Mouse (Mus musculus): ENCODE results near the gene Unc45b.

Gene Unc45b

DNA sequence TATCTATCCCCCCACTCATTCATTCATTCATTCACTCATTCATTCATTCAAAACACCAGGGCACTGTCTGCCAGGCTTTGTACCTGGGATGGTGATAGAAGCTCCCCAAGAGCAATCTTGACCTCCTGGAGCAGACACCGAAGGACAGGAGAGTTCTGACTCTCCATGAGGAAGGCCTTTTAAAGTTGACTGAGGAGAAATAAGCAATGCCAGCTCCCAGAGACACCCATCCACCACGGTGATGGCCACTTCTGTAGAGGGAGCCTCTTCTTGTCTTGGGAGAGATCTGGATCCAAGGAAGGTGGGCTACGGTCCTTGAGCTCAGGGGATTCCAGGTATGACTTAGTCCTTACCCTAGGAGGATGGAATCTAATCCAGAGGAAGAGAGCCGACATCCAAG is at the start of gene Unc45b:
Unc45b (plus strand) TSS at position 301 of the 400 bp plus-strand sequence.
- in situ Hi-C loops (cut with MboI, MseI), result loop anchor here (10.0 kb wide), 3 partner anchors 235 to 285 kb away; partner anchors contain the start of gene Slfn3 (in 1 of the 2)

DNA sequence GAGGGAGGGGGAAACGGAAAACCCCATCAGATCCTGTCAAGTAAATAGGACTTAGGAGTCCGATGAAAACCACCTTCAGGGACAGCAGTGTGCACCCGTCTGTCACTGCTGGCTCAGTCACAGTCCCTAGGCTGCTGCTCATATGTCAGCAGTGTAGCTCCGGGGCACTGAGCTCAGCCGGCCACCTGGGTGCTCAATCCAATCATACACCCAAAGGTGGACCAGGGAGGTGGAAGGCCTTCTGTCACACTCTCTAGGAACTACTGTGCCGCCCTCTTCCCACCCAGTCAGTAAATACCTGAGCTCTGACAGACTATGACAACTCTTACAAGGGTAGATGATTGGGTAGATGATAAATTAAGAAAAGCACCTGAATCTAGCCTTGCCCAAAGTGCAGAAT is 49.6 kb upstream of the Unc45b start:
- in situ Hi-C loops (cut with MboI, MseI), result no loop called here

DNA sequence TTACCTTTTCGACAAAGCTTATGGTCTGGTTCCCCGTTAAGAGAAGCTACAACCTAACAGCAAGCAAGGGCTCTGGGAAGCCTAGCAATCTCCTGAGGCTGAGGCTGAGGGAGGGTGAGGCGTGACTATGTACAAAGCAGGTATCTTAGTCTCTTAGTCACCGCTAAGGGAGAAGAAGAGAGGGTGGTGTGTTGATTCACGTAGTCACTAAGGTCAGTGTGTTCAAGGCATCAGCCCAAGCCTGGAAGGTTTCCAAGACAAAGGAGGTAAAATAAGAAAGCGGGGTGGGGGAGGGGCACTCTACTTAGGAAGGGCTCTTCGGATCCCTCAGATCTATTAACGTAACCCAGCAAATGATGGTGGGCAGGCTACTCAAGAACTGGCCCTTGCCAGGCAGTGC is 48.8 kb upstream of the Unc45b start:
- in situ Hi-C loops (cut with MboI, MseI), result no loop called here

DNA sequence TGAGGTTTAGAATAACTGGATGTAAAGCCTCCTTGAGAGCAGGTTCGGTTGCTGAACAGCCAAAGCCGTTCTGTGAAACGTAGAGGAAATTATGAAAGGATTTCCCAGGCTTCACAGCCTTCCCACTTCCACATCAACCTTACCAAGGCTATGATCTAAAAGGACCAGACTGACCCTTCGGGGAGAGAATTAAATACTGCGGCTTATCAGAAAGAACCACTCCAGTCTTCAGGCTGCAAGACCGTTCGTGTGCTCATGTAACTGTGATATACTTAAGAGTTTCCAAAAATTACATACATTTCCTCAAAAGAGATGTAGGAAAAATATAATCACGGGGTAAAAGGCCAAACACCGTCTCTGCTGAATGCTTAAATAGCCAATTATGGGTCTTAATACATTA is 47.7 kb upstream of the Unc45b start:
- in situ Hi-C loops (cut with MboI, MseI), result no loop called here

- in situ Hi-C loops (cut with MboI, MseI), result no loop called here
These were observed 47.3 kb upstream of the Unc45b start for GRCm38 (mm10) chr11:82863059-82863458.

DNA sequence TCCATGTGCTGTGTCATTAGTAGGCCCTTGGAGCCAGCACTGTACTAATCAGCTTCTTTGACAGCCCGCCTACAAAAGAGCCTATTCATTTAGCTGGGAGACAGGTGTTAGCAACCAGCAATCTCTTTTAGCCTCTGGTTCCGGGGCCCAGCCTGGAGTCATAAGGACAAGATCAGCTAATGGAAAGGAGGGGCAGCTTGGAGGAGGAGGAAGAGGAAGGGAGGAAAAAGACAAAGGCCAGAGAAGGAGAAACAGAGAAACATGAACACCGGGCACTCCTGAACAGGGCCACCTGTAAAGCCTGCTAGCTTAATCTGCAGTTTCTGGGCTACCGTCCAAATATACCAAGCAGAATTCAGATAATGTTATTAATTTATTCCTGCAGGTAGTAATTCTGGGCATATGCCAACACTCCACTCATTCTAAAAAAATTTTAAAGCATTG is 46.8 kb upstream of the Unc45b start:
- in situ Hi-C loops (cut with MboI, MseI), result no loop called here

DNA sequence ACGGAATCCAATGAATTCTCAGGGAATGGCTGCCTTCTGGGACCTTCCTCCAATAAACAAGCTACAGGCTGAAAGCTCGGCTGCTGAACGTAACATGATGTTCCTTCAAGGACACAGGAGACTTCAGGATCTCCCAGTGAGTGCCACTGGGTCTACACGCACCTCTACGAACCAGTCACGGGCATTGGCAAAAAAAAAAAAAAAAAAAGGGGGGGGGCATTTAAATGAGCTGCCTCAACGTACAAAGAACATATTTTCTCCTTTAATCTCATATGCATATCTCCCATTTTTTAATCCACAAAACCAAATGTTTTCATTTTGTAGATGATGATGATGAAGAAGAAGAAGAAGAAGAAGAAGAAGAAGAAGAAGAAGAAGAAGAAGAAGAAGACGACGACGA is 44.4 kb upstream of the Unc45b start:
- in situ Hi-C loops (cut with MboI, MseI), result no loop called here

- in situ Hi-C loops (cut with MboI, MseI), result no loop called here
These were observed 43.3 kb upstream of the Unc45b start for GRCm38 (mm10) chr11:82866850-82867564.

- in situ Hi-C loops (cut with MboI, MseI), result no loop called here
These were observed 42.4 kb upstream of the Unc45b start for GRCm38 (mm10) chr11:82867956-82868355.

- in situ Hi-C loops (cut with MboI, MseI), result no loop called here
These were observed 40.7 kb upstream of the Unc45b start for GRCm38 (mm10) chr11:82869506-82870172.

GRCm38 (mm10) chr11:82870173-82871030 is 39.9 kb upstream of the Unc45b start:
- in situ Hi-C loops (cut with MboI, MseI), result no loop called here

GRCm38 (mm10) chr11:82871031-82871446 is 39.3 kb upstream of the Unc45b start, which contains the start of gene Rffl:
Rffl (minus strand) TSS chr11:82871210.
- in situ Hi-C loops (cut with MboI, MseI), result no loop called here

GRCm38 (mm10) chr11:82874924-82875323 is 35.4 kb upstream of the Unc45b start:
- in situ Hi-C loops (cut with MboI, MseI), result no loop called here

- in situ Hi-C loops (cut with MboI, MseI), result no loop called here
These were observed 34.7 kb upstream of the Unc45b start for GRCm38 (mm10) chr11:82875631-82876030.

DNA sequence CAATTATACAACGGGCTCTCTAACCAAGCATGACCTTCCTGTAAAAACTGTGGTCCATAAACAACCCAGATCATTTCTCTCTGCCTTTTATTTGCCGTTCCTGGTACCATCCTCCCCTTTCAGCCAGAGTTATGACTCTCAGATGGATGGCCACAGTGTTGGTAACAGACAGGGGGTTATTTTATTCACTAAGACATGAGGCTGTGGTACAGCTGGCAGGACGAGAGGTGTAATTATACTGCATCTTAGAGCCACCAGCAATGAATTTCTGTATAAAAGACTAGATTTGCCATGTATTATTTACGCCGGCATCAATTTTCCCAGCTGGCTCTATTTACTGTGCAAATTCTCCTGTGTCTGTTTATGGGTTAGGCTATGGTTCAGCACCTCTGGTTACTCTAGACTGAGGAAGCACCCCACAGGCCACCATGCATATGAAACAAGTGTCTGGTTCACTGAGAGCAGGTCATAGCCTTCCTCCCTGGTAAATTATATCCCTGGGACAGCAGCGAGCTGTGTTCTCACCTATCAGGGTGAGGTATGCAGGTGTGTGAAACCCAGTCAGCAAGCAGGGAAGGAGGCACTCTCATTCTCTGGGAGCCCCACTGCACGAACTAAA is 32.5 kb upstream of the Unc45b start:
- in situ Hi-C loops (cut with MboI, MseI), result no loop called here

DNA sequence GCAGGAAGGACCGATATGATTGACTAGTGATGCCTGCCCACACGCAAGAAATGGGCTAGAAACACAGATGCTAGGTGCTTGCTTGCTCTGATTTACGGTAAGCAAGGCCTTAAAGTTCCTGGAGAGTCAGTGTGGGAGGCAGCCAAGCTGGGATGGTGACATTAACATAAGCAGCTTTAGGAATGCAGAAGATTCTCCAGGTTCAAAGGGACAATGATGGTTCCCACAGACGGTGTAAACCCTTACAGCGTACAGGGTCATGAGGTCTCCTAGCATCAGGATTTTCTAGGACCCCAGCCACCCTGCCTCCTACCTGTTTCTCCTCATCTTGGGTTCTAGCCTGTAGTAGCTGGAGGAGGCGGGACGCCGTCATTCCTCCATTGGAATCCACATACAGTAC is 27.2 kb upstream of the Unc45b start:
- in situ Hi-C loops (cut with MboI, MseI), result loop anchor here in 1 of 2 experiments (10.0 kb wide), 1 partner anchor 138 kb away; no protein-coding TSS in a partner anchor

DNA sequence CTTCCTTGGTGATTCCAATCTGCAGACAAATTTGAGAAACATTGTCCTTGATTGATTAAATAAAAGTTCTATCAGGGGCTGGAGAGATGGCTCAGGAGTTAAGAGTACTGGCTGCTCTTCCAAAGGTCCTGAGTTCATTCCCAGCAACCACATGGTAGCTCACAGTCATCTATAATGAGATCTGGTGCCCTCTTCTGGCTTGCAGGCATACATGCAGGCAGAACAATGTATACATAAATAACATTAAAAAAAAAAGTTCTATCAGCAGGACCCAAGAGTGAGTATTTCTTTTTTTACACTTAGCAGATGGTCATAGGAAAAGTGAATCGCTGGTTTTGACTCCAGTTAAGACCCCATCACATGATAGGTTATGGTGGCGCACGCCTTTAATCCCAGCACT is 23.8 kb upstream of the Unc45b start:
- in situ Hi-C loops (cut with MboI, MseI), result loop anchor here (5.0 to 10.0 kb wide), 6 partner anchors 69 to 649 kb away; no protein-coding TSS in a partner anchor

DNA sequence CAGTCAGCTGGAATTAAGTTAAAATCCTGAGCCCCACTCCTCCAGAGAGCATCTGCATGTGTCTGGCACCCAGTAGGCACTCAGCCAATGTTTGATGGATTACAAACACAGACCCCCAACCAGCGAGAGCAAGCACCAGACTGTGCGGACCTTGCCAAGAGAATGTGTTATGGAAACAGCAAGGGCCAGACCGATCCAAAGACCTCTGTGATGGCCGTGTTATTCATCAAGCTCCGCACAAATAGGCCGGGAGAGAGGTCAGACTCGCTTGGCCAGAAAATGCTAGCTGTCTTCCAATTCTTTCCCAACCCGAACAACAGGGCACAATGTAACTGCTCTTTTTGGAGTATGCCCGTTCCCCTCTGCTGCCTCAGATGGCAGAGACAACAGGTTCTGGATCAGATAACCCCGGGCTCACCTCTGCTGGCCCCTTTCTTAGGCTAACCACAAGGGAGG is 21.8 kb upstream of the Unc45b start:
- in situ Hi-C loops (cut with MboI, MseI), result loop anchor here (5.0 to 10.0 kb wide), 6 partner anchors 71 to 651 kb away; no protein-coding TSS in a partner anchor

- in situ Hi-C loops (cut with MboI, MseI), result loop anchor here (5.0 to 10.0 kb wide), 7 partner anchors 72 to 652 kb away; no protein-coding TSS in a partner anchor
These were observed 20.6 kb upstream of the Unc45b start for GRCm38 (mm10) chr11:82889524-82890341.

DNA sequence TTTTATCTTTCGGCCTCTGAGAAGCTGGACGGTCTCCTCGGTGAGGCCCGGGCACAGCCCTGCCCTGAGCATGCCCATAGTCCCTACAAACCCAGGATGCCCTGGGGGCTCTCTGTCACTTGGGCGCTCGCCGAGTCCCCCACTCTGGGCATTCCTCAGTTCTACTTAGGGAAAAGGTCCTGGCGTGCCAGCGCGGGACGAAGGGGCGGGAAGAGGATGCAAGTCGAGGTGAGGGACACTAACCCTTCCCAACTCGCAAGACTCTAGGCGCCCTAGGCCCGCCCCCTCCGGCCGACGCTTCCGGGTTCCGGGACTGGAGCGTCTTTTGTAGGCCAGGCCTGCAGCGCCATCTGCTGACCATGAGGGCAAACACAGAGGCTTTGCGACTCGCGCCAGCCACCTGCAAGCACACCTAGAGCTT is 20.0 kb upstream of the Unc45b start, which contains the start of gene Rad51d:
Rad51d (minus strand) TSS at position 273 of the 421 bp plus-strand sequence.
- in situ Hi-C loops (cut with MboI, MseI), result loop anchor here (5.0 to 10.0 kb wide), 2 partner anchors 73 to 276 kb away; no protein-coding TSS in a partner anchor

Measured in T-helper 17 cell (primary cell).